Mouse (Mus musculus): ENCODE data around the gene Card11. TPM values are rescaled to one million over a fixed set of nuclear protein-coding genes. Genes with fewer than 3 reads are reported as not detected.

Gene Card11
- polyA plus RNA-seq (2014; fragmentation: Nextera tagmentation; extraction: Ambion mirVana) = 0.10 TPM in 1 of 2 replicates, not detected in the other

DNA sequence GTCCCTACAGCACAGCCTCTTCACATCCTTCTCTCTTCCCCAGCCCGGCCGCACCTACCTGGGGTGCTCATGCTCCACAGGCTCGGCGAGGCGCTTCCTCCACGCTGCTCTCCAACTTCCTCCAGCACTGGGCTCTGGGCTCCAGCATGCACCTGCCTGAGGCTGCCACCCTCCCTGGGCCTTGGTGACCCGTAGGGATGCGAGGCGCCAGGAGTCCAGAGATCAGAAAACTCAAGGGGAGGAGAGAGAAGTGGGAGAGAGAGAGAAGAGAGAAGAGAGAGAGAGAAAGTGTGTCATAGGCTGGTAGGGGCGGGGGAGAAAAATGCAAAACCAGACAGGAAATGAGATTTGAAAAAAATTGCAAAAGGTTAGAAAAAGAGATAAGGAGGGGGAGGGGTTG, at the start of gene Card11:
Gene Card11, minus strand, starts transcription at position 234 of the 400 bp plus-strand sequence.
- Histone ChIP-seq H3K4me3 (ENCODE audit: low read depth, low read length) (no peak within 1 kb of the TSS), H3K9me3 (replicated peaks; ENCODE audit: control insufficient read depth, low read length) (no peaks in the 10 kb centered on the region), H3K9ac (ENCODE audit: low read length) (no peak within 1 kb of the TSS), H3K27ac (ENCODE audit: low read depth, low read length) (no peak within 1 kb of the TSS), H3K4me1 (ENCODE audit: control insufficient read depth, insufficient read depth, low read length) (no peaks in the 10 kb centered on the region), H3K36me3 (ENCODE audit: control insufficient read depth, insufficient read depth, low read length) (no peaks in the 10 kb centered on the region), H3K27me3 (replicated peaks; ENCODE audit: control insufficient read depth, insufficient read depth, low read length) (no peaks in the 10 kb centered on the region), H3K4me2 (ENCODE audit: low read length) (no peak within 1 kb of the TSS)
- DNase-seq (ENCODE audit: low spot score) (no peak), ATAC-seq (no peak)
- 77% methylated on average over 10 of the region's 10 CpGs for WGBS

GRCm38 (mm10) chr5:141047651-141048218, 47.4 kb upstream of the Card11 start:
- peak overlapping the region; percentile 3; the same call in 1 of the 2 replicates for H3K4me2 ChIP-seq (ENCODE audit: low read length)
- H3K36me3 ChIP-seq (ENCODE audit: control insufficient read depth, insufficient read depth, low read length) = no peaks in the 10 kb centered on the region
- 28% methylated on average over 13 of the region's 13 CpGs for WGBS
- H3K4me3 ChIP-seq (ENCODE audit: low read depth, low read length) = no peak overlapping the region
- no peaks in the 10 kb centered on the region for H3K27me3 ChIP-seq (replicated peaks; ENCODE audit: control insufficient read depth, insufficient read depth, low read length)
- DNase-seq (ENCODE audit: low spot score) (peak; percentile 54), ATAC-seq (peak; percentile 66; the same call in 1 of the 2 replicates)
- H3K9ac ChIP-seq (ENCODE audit: low read length) = 0 out of 2 replicates have a peak overlapping the region, but pooled peaks have one; percentile 6
- H3K27ac ChIP-seq (ENCODE audit: low read depth, low read length) = no peak overlapping the region; the same call in 1 of the 2 replicates
- H3K4me1 ChIP-seq (ENCODE audit: control insufficient read depth, insufficient read depth, low read length) = peaks cover 10% of the 10 kb centered on the region; the same call in 1 of the 2 replicates
- H3K9me3 ChIP-seq (replicated peaks; ENCODE audit: control insufficient read depth, low read length) = peaks cover 4% of the 10 kb centered on the region; the same call in 1 of the 2 replicates

GRCm38 (mm10) chr5:141044976-141045375, 44.6 kb upstream of the Card11 start:
- no peaks in the 10 kb centered on the region for H3K9me3 ChIP-seq (replicated peaks; ENCODE audit: control insufficient read depth, low read length)
- H3K4me3 ChIP-seq (ENCODE audit: low read depth, low read length) = no peak overlapping the region
- H3K36me3 ChIP-seq (ENCODE audit: control insufficient read depth, insufficient read depth, low read length) = no peaks in the 10 kb centered on the region
- ATAC-seq (no peak), DNase-seq (ENCODE audit: low spot score) (no peak)
- H3K4me1 ChIP-seq (ENCODE audit: control insufficient read depth, insufficient read depth, low read length) = peaks cover 10% of the 10 kb centered on the region; the same call in 1 of the 2 replicates
- no peak overlapping the region for H3K9ac ChIP-seq (ENCODE audit: low read length)
- WGBS = 88% methylated on average over 9 of the region's 9 CpGs
- no peak overlapping the region for H3K4me2 ChIP-seq (ENCODE audit: low read length)
- no peak overlapping the region for H3K27ac ChIP-seq (ENCODE audit: low read depth, low read length)
- H3K27me3 ChIP-seq (replicated peaks; ENCODE audit: control insufficient read depth, insufficient read depth, low read length) = no peaks in the 10 kb centered on the region

DNA sequence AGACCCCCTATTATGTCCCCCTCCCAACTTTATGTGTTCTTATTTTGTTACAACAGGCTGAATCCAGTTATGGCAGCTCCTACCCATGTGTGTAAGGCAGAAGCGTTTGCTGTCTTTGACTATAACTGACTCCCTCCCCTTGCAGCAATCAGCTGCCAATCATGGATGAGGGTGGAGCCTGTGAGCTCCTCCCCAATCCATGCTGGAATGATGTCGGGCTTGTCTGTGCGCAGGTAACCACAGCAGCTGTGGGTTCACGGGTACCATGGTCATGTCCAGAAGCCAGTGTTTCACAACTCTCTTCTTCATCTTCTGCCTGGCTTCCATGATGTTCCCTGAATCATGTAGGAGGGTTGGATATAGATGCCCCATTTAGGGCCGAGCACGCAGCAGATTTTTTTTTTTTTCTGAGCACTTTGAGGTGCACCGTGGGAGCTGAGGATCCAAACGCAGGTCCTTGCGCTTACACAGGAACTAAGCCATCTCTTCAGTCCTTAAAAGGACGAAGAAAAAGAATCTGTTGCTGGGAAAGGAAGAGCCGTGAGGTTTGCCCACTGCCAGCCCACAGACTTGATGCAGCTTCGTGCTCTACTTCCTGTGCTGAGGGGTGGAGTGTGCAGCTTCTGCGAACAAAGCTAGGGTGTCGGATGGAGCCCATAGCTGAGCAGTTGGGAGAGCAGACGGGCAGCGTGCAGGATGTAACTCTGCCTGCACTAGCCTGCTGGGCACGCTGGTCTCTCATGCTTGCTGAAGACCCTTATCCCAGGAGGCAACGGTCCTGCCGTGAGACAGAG, 43.5 kb upstream of the Card11 start:
- H3K4me2 ChIP-seq (ENCODE audit: low read length) = no peak overlapping the region
- peaks cover 10% of the 10 kb centered on the region; the same call in 1 of the 2 replicates for H3K4me1 ChIP-seq (ENCODE audit: control insufficient read depth, insufficient read depth, low read length)
- no peaks in the 10 kb centered on the region for H3K27me3 ChIP-seq (replicated peaks; ENCODE audit: control insufficient read depth, insufficient read depth, low read length)
- H3K9me3 ChIP-seq (replicated peaks; ENCODE audit: control insufficient read depth, low read length) = no peaks in the 10 kb centered on the region
- H3K36me3 ChIP-seq (ENCODE audit: control insufficient read depth, insufficient read depth, low read length) = no peaks in the 10 kb centered on the region
- DNase-seq (ENCODE audit: low spot score) = no peak
- H3K27ac ChIP-seq (ENCODE audit: low read depth, low read length) = no peak overlapping the region
- no peak overlapping the region for H3K4me3 ChIP-seq (ENCODE audit: low read depth, low read length)
- ATAC-seq = no peak
- WGBS = 69% methylated on average over 19 of the region's 19 CpGs
- H3K9ac ChIP-seq (ENCODE audit: low read length) = no peak overlapping the region

DNA sequence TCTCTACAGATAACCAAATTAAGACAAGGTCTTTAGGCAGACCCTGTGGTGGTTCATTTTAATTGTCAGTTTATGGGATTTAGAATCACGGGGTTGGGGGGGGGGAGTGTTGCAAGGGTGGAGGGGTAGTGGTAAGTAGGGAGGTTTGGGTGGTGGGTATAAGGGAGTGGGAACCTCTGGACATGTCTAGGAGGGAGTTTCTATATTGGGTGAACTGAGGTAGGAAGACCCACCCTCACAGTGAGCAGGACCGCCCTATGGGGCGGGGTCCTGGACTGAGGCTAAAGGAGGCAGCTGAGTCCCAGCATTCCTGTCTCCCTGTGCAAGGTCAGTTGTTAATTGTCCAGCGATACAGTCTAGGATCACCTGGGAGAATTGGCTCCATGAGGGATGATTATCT, 42.0 kb upstream of the Card11 start:
- H3K4me1 ChIP-seq (ENCODE audit: control insufficient read depth, insufficient read depth, low read length) = peaks cover under 1% of the 10 kb centered on the region; the same call in 1 of the 2 replicates
- 89% methylated on average over 4 of the region's 4 CpGs for WGBS
- H3K27ac ChIP-seq (ENCODE audit: low read depth, low read length) = no peak overlapping the region
- no peak overlapping the region for H3K4me3 ChIP-seq (ENCODE audit: low read depth, low read length)
- ATAC-seq (no peak), DNase-seq (ENCODE audit: low spot score) (no peak)
- H3K9ac ChIP-seq (ENCODE audit: low read length) = no peak overlapping the region
- no peaks in the 10 kb centered on the region for H3K9me3 ChIP-seq (replicated peaks; ENCODE audit: control insufficient read depth, low read length)
- no peaks in the 10 kb centered on the region for H3K36me3 ChIP-seq (ENCODE audit: control insufficient read depth, insufficient read depth, low read length)
- H3K27me3 ChIP-seq (replicated peaks; ENCODE audit: control insufficient read depth, insufficient read depth, low read length) = no peaks in the 10 kb centered on the region
- no peak overlapping the region for H3K4me2 ChIP-seq (ENCODE audit: low read length)

DNA sequence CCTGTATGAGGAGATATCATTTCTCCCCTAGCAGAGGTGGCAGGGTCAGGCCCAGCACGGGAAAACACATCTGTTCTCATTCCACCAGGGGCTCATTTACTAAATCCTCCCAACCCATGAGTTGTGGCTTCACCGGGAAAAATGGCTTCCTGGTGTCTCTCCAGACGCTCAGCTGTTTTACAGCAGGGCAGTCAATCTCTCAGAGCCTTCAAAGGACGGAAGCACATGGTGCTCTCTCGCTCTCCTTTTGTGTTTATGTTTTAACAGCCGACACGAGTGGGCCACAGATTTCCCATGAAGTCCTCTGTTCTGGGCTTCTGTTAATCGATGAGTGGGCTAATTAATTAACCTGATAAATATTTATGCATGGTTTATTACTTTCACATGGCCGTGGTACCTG, 40.5 kb upstream of the Card11 start:
- ATAC-seq (no peak), DNase-seq (ENCODE audit: low spot score) (no peak)
- H3K9ac ChIP-seq (ENCODE audit: low read length) = no peak overlapping the region
- no peaks in the 10 kb centered on the region for H3K36me3 ChIP-seq (ENCODE audit: control insufficient read depth, insufficient read depth, low read length)
- no peak overlapping the region for H3K4me3 ChIP-seq (ENCODE audit: low read depth, low read length)
- peaks cover 3% of the 10 kb centered on the region for H3K4me1 ChIP-seq (ENCODE audit: control insufficient read depth, insufficient read depth, low read length)
- no peak overlapping the region for H3K27ac ChIP-seq (ENCODE audit: low read depth, low read length)
- H3K9me3 ChIP-seq (replicated peaks; ENCODE audit: control insufficient read depth, low read length) = no peaks in the 10 kb centered on the region
- no peaks in the 10 kb centered on the region for H3K27me3 ChIP-seq (replicated peaks; ENCODE audit: control insufficient read depth, insufficient read depth, low read length)
- no peak overlapping the region for H3K4me2 ChIP-seq (ENCODE audit: low read length)
- WGBS = 41% methylated on average over 9 of the region's 9 CpGs

DNA sequence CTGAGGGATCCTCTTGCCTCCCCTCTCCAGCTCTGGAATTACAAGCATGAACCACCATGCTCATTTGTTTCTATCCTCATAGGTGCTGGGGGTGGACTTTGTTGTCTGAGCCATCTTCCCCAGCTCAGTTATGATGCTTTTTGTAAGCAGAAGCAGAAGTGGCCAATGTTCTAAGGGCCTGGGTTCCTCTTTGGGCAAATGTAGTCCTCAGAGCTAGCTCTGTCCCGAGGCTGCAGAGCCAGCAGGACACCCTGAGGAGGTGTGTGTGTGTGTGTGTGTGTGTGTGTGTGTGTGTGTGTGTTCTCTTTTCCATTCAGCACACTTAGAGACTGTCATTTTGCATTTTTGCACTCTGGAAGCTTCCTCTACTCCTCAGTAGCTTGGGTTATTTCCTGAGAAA, 38.0 kb upstream of the Card11 start:
- no peak overlapping the region for H3K4me3 ChIP-seq (ENCODE audit: low read depth, low read length)
- H3K9me3 ChIP-seq (replicated peaks; ENCODE audit: control insufficient read depth, low read length) = no peaks in the 10 kb centered on the region
- H3K9ac ChIP-seq (ENCODE audit: low read length) = no peak overlapping the region
- ATAC-seq = no peak
- H3K4me2 ChIP-seq (ENCODE audit: low read length) = no peak overlapping the region
- H3K27ac ChIP-seq (ENCODE audit: low read depth, low read length) = no peak overlapping the region
- H3K27me3 ChIP-seq (replicated peaks; ENCODE audit: control insufficient read depth, insufficient read depth, low read length) = no peaks in the 10 kb centered on the region
- H3K36me3 ChIP-seq (ENCODE audit: control insufficient read depth, insufficient read depth, low read length) = no peaks in the 10 kb centered on the region
- WGBS = 70% methylated on average over 1 of the region's 1 CpGs
- H3K4me1 ChIP-seq (ENCODE audit: control insufficient read depth, insufficient read depth, low read length) = peaks cover 12% of the 10 kb centered on the region
- no peak for DNase-seq (ENCODE audit: low spot score)

GRCm38 (mm10) chr5:141035346-141035745, 35.0 kb upstream of the Card11 start:
- peaks cover 12% of the 10 kb centered on the region for H3K4me1 ChIP-seq (ENCODE audit: control insufficient read depth, insufficient read depth, low read length)
- no peaks in the 10 kb centered on the region for H3K9me3 ChIP-seq (replicated peaks; ENCODE audit: control insufficient read depth, low read length)
- no peak for ATAC-seq
- WGBS = 48% methylated on average over 6 of the region's 6 CpGs
- DNase-seq (ENCODE audit: low spot score) = peak; percentile 38
- no peak overlapping the region for H3K4me3 ChIP-seq (ENCODE audit: low read depth, low read length)
- H3K27ac ChIP-seq (ENCODE audit: low read depth, low read length) = no peak overlapping the region
- H3K4me2 ChIP-seq (ENCODE audit: low read length) = no peak overlapping the region
- no peaks in the 10 kb centered on the region for H3K27me3 ChIP-seq (replicated peaks; ENCODE audit: control insufficient read depth, insufficient read depth, low read length)
- no peak overlapping the region for H3K9ac ChIP-seq (ENCODE audit: low read length)
- no peaks in the 10 kb centered on the region for H3K36me3 ChIP-seq (ENCODE audit: control insufficient read depth, insufficient read depth, low read length)

DNA sequence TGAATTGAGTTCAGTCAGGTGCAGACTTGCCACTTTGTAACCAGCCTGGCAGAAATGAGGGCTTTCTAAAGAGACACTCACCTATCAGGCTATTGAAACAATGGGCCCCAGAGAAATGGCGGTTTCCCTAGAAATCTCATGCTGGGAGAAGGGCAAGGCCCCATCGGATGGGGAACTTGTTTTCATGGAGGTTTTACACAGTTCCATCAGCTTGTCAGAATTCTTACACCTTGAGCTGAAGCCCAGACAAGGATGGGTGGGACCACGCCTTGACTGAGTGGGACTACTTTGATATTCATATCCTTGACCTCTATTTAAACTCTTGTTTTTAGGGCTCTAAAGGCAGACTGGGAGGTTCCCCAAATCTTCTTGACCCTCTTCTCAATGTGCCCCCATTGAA, 33.9 kb upstream of the Card11 start:
- WGBS = 78% methylated on average over 3 of the region's 3 CpGs
- H3K4me3 ChIP-seq (ENCODE audit: low read depth, low read length) = no peak overlapping the region
- ATAC-seq (no peak), DNase-seq (ENCODE audit: low spot score) (no peak)
- no peak overlapping the region for H3K27ac ChIP-seq (ENCODE audit: low read depth, low read length)
- H3K9ac ChIP-seq (ENCODE audit: low read length) = no peak overlapping the region
- no peaks in the 10 kb centered on the region for H3K27me3 ChIP-seq (replicated peaks; ENCODE audit: control insufficient read depth, insufficient read depth, low read length)
- H3K4me2 ChIP-seq (ENCODE audit: low read length) = no peak overlapping the region
- H3K9me3 ChIP-seq (replicated peaks; ENCODE audit: control insufficient read depth, low read length) = no peaks in the 10 kb centered on the region
- H3K36me3 ChIP-seq (ENCODE audit: control insufficient read depth, insufficient read depth, low read length) = no peaks in the 10 kb centered on the region
- peaks cover 12% of the 10 kb centered on the region for H3K4me1 ChIP-seq (ENCODE audit: control insufficient read depth, insufficient read depth, low read length)

Measured in forebrain, embryonic 14.5 days (tissue).